Mouse (Mus musculus) left cerebral cortex, postnatal 25 days (tissue): ENCODE data around the gene Cdx4. TPM values are rescaled to one million over a fixed set of nuclear protein-coding genes. Genes with fewer than 3 reads are reported as not detected.

Experiments used
- DNase-seq, 2 experiments: peaks; one replicate each; pipeline ENCODE4 v3.0.0; 2022; ENCODE audit warnings: low spot score in 2 of 2, mixed read lengths in 1 of 2
- intact Hi-C: fragments of 180-260 bp; cut with DNase I; formaldehyde crosslinking; loops from one replicate; pipeline ENCODE4 v1.15.1; 2025
- total RNA-seq, 2 experiments: library from RNA; stranded (reverse); gene quantifications; 2 replicates each; pipeline ENCODE4 v1.2.3; 2021

The Cdx4 gene
- not detected for total RNA-seq

- DNase-seq, result no peak
- intact Hi-C loops, result no loop called here
These were observed at the start of gene Cdx4 for GRCm38 (mm10) chrX:103321146-103321545. Gene Cdx4 (plus strand): TSS chrX:103321398.

DNA sequence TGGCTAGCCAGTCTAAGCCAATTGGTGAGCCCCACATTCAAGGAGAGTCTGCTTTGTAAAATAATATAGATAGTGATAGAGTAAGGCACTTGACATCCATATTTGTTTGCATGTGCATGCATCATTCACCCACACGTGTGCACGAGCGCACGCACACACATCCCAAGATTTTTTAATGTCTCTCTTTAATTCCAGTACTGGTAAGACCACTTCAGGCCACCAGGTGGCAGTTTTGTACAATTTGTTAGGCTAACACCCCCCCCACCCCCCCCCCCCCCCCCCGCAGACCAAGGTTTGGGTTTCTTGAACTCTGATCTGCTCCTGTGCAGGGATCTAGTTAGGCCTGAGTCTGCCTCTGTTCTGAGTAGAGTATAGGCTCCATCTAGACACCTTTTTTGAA, 46.9 kb upstream of the Cdx4 start:
- no peak for DNase-seq
- intact Hi-C loops, result loop anchor here (5.0 kb wide), 1 partner anchor 98 kb away; no protein-coding TSS in a partner anchor

- no peak for DNase-seq
- intact Hi-C loops, result loop anchor here (5.0 kb wide), 1 partner anchor 70 kb away; the partner anchor contains the start of gene Chic1
These were observed 34.1 kb upstream of the Cdx4 start for GRCm38 (mm10) chrX:103286899-103287722.

- DNase-seq, result peak in 1 of 2 experiments; percentile 2
- intact Hi-C loops, result loop anchor here (5.0 kb wide), 1 partner anchor 69 kb away; the partner anchor contains the start of gene Chic1
These were observed 33.3 kb upstream of the Cdx4 start for GRCm38 (mm10) chrX:103287846-103288377.

- peak; percentile 2 to 4 for DNase-seq
- intact Hi-C loops, result loop anchor here (5.0 kb wide), 1 partner anchor 69 kb away; the partner anchor contains the start of gene Chic1
These were observed 32.5 kb upstream of the Cdx4 start for GRCm38 (mm10) chrX:103288485-103289330.

- peak in 1 of 2 experiments; percentile 10 for DNase-seq
- intact Hi-C loops, result no loop called here
These were observed 22.3 kb upstream of the Cdx4 start for GRCm38 (mm10) chrX:103298937-103299336.

DNA sequence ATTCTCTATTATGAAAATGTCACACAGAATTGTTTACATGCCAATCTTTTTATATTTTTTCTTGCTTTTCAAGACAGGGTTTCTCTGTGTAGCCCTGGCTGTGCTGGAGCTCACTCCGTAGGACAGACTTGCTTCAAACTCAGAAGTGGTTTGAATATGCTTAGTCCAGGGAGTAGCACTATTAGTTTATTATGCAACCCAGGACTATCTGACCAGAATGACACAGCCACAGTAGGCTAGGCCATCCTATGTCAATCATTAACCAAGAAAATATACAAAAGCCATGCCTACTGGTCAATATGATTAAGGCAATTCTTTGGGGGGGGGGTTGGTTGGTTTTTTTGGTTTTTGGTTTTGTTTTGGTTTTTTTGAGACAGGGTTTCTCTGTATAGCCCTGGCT, 12.9 kb upstream of the Cdx4 start:
- no peak for DNase-seq
- intact Hi-C loops, result no loop called here

DNA sequence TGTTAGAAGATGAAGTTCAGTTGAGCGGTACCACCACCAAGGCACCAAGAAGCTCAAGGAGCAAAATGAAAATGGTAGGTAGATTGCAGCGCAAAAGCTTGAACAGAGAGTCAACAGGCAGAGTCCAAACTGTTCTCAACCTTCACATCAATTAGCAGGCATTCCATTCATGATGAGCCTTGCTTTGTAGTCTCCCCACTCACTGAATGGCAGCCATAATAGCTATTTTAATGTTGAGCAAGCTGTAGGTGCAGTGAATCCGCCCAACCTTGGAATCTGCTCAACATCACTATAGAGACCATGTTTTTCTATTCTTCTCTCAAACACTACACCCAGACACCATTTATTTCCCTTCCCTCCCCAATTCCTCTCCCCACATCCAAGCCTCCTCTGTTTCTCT, 9.5 kb upstream of the Cdx4 start:
- intact Hi-C loops, result no loop called here
- no peak for DNase-seq

GRCm38 (mm10) chrX:103314146-103314545, 7.1 kb upstream of the Cdx4 start:
- no peak for DNase-seq
- intact Hi-C loops, result no loop called here

- intact Hi-C loops, result no loop called here
- DNase-seq, result no peak
These were observed 4.7 kb downstream of the Cdx4 start for GRCm38 (mm10) chrX:103325900-103326299.

DNA sequence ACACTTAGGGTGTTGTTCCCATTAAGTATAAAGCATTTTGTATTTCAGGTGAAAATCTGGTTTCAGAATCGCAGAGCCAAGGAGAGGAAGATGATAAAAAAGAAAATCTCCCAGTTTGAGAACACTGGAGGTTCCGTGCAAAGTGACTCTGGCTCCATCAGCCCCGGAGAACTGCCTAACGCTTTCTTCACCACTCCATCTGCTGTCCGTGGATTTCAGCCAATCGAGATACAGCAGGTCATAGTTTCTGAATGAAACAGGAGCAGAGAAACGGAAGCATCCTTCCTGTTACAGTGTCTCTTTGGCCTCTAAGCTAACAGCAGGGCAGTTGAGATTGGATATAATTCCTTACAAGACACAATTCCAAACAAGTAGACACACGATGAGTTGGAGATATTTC, 8.2 kb downstream of the Cdx4 start:
- intact Hi-C loops, result no loop called here
- no peak for DNase-seq

GRCm38 (mm10) chrX:103331125-103331858, 10.1 kb downstream of the Cdx4 start:
- intact Hi-C loops, result no loop called here
- no peak for DNase-seq

GRCm38 (mm10) chrX:103341369-103342113, 20.3 kb downstream of the Cdx4 start:
- DNase-seq, result no peak
- intact Hi-C loops, result no loop called here

GRCm38 (mm10) chrX:103355784-103356183, 34.6 kb downstream of the Cdx4 start:
- intact Hi-C loops, result loop anchor here (5.0 kb wide), 1 partner anchor 68 kb away; no protein-coding TSS in a partner anchor
- no peak for DNase-seq

GRCm38 (mm10) chrX:103356287-103356686, 35.1 kb downstream of the Cdx4 start, which contains the start of gene Chic1:
Gene Chic1 (plus strand): TSS chrX:103356476.
- peak; percentile 67 to 88 for DNase-seq
- intact Hi-C loops, result loop anchor here (5.0 kb wide), 1 partner anchor 69 kb away; no protein-coding TSS in a partner anchor

DNA sequence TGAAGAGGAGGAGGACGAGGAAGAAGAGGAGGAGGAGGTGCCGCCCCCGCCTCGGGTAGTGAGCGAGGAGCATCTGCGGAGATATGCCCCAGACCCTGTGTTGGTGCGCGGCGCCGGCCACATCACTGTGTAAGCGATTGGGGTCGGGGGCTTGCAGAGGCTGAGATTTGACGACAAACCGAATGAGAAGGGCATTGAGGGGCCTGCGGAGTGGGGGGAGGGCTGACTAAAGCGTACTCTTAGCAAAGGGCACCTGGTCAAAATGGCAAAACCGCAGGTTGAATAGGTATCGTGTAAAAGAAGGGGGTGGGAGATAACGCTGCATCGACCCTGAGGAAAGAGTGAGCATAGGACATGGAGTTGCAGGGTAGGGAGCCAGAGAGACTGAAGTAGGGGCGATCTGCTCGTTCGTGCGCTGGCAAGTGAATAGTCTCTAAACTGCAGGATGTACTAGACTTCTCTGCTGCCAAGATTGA, 35.6 kb downstream of the Cdx4 start:
- intact Hi-C loops, result loop anchor here (5.0 kb wide), 1 partner anchor 69 kb away; no protein-coding TSS in a partner anchor
- peak in 1 of 2 experiments; percentile 19 for DNase-seq

- intact Hi-C loops, result no loop called here
- peak; percentile 10 to 16 for DNase-seq
These were observed 45.0 kb downstream of the Cdx4 start for GRCm38 (mm10) chrX:103366201-103366600.

DNA sequence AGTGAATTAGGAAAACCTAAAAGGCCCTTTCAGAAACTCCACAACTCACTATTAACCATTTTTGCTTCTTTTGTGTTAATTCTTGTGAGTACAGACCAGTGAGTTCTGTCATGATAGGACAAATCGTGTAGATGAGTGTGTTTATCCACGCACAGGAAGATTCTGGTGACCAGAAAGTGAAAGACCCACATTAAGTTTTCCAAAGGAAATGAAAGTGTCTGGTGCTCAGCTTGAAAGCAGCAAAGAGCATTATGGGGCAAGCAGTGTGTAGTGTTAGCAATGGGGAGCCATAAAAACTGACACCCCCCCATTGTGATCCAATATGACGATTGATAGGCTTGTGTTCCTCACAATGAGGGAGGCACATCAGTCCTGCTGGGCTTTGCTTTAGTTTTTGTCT, 47.5 kb downstream of the Cdx4 start:
- intact Hi-C loops, result no loop called here
- no peak for DNase-seq
